Mouse (Mus musculus): ENCODE data around the gene Btbd8.

- TF ChIP-seq CTCF (conservative IDR thresholded peaks at IDR 0.05; ENCODE audit: insufficient read depth, insufficient read length, low read depth, low read length) (no peak), POLR2A (IDR thresholded peaks at IDR 0.05; ENCODE audit: low read depth, low read length) (no peak)
Measured at GRCm38 (mm10) chr5:107491036-107491435, 53.2 kb downstream of the Btbd8 start.

Measured in kidney, adult 2 months (tissue).